Mouse (Mus musculus): ENCODE measurements around the gene Eif4e2.
A peak's percentile ranks its signal among the peaks of the same experiment; 100 is the strongest.

The Eif4e2 gene

GRCm38 (mm10) chr1:87203779-87204178 lies 9.9 kb upstream of the Eif4e2 start:
- DNase-seq (ENCODE audit: low spot score): no peak

DNA sequence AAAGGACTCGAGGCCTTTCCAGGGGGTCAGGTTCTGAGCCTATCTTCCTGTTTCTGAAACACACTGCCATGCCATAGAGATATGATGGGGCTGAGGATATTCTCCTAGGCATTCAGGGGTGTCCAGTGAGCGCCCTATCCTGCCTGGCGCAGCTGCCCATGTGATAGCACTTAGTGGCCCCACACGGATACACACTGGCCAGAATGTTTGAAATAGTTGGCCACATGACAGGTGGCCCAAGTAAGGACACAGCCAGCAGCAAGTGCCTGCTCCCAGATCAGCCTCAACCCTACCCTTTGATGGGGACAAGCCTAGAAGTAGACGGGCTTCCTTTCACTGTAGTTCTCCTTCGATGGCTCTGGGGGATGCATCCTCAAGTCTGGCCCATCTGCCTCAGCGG lies 9.2 kb upstream of the Eif4e2 start, which contains the start of gene Chrng:
Chrng (plus strand) TSS at position 193 of the 400 bp plus-strand sequence.
- DNase-seq (ENCODE audit: low spot score): no peak

- no peak for DNase-seq (ENCODE audit: low spot score)
These were observed 8.7 kb upstream of the Eif4e2 start for GRCm38 (mm10) chr1:87205038-87205437.

DNA sequence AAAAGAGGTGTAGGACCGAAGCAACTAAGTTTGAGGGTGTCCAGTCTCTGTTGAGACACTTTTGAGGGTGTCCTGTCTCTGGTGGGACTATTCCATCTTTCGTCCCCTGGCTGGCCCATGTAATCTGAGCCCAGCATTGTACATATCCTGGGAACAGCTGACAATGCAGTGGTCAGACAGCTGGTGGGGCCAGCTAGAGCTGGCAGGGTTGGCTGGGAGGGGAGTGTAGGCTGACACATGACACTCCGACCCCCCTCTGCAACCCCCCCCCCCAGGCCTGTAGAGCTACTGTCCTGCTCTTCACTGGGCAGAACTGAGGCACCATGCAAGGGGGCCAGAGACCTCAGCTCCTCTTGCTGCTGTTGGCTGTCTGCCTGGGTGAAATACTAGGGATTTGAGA lies 8.2 kb upstream of the Eif4e2 start:
- DNase-seq (ENCODE audit: low spot score): no peak

DNA sequence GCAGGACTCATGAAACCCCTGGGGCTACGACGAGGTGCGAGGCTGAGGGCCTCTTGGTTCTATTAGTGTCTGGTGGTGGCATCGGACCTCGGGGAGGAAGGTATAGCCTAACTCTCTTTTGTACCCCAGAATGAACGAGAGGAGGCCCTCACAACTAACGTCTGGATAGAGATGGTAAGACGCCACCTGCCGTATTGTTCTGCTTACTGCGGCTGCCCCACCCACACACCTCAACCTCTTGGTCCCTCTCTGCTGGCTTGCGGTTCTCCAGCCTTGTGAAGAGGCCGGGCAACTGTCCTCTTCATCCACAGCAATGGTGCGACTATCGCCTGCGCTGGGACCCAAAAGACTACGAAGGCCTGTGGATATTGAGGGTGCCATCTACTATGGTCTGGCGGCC lies 7.4 kb upstream of the Eif4e2 start:
- no peak for DNase-seq (ENCODE audit: low spot score)

DNA sequence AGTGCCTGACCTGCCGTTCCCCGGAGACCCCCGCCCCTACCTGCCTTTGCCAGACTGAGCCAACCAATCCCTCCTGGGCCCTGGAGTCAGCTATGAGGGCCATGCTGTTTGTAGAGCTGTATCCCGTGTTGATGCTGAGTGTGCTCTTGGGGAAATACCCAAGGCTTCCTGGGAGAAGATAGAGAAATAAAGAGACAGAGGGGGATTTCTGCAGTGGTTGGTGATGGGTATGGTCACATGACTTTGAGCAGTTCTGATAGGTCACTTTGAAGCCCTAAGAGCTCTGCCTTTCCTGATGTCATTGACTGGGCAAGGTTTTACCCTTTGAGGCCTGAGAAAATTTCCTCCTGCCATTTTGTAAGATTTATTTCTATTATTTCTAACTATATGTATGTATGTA lies 2.3 kb upstream of the Eif4e2 start:
- DNase-seq (ENCODE audit: low spot score): no peak

GRCm38 (mm10) chr1:87214748-87215147 lies 1.0 kb downstream of the Eif4e2 start:
- no peak for DNase-seq (ENCODE audit: low spot score)

- no peak for DNase-seq (ENCODE audit: low spot score)
These were observed 4.2 kb downstream of the Eif4e2 start for GRCm38 (mm10) chr1:87217938-87218337.

GRCm38 (mm10) chr1:87225739-87226138 lies 12.0 kb downstream of the Eif4e2 start:
- DNase-seq (ENCODE audit: low spot score): no peak

- DNase-seq (ENCODE audit: low spot score): no peak
These were observed 12.9 kb downstream of the Eif4e2 start for GRCm38 (mm10) chr1:87226409-87227159.

DNA sequence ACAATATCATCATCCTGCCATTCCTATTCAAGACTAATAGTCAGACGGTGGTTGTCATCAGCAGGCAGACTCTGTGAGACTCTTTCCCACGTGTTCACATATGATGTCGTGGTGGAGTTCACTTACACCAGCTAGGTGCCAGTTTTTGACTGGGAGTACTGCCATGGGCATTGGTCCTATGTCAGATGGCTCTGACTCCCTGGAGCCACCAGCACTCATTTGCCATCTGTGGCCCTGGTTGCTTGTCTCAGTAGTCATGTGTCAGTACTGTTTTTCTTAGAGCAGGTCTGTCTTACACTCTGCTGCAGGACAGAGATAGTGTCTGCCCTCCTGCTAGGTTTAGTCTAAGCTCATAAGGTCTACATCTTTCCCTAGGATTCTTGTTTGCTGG lies 13.4 kb downstream of the Eif4e2 start:
- DNase-seq (ENCODE audit: low spot score): no peak

- DNase-seq (ENCODE audit: low spot score): no peak
These were observed 16.9 kb downstream of the Eif4e2 start for GRCm38 (mm10) chr1:87230606-87231005.

- DNase-seq (ENCODE audit: low spot score): no peak
These were observed 18.5 kb downstream of the Eif4e2 start for GRCm38 (mm10) chr1:87232197-87232596.

DNA sequence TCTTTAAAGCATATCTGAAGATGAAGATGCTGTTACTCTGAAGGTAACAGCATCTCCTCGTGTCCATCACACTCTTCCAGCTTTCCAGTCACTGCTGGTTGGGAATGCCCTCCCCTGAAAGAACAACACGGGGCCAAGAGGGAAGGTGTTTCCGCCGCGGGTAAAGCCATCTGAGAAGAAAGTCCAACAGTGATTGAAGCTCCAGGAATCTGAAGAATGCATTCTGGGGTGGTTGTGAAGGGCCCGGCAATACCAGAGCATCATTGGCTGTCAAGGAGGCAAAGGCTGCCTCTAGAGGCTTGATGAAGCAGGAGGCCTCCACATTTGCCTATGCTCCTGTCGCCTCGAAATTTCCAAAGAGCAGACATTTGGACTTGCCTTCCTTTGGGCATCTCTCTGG lies 25.3 kb downstream of the Eif4e2 start:
- DNase-seq (ENCODE audit: low spot score): no peak

GRCm38 (mm10) chr1:87243021-87243420 lies 29.3 kb downstream of the Eif4e2 start:
- DNase-seq (ENCODE audit: low spot score): no peak

GRCm38 (mm10) chr1:87245430-87245829 lies 31.7 kb downstream of the Eif4e2 start:
- no peak for DNase-seq (ENCODE audit: low spot score)

- peak; percentile 92 for DNase-seq (ENCODE audit: low spot score)
These were observed 32.5 kb downstream of the Eif4e2 start for GRCm38 (mm10) chr1:87245929-87246815.

GRCm38 (mm10) chr1:87252040-87252609 lies 38.4 kb downstream of the Eif4e2 start:
- no peak for DNase-seq (ENCODE audit: low spot score)

DNA sequence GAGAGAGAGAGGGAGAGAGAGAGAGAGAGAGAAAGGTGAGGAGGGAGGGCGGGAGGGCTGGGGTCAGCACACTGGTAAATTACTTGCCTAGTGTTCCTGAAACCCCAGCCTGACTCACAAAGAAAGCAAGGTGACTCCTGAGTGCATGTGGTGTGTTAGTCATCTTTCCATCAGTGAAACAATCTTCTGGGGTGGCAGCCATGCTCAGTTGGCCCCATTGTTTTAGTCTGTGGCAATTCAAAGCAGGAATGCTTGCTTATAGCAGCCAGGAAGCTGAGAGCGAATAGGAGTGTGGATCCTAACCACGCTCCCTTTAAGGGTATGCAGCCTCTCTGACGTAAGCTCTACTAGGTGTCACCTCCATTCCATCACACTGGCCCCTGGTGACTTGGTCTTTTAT lies 41.5 kb downstream of the Eif4e2 start:
- no peak for DNase-seq (ENCODE audit: low spot score)

GRCm38 (mm10) chr1:87257691-87258090 lies 44.0 kb downstream of the Eif4e2 start:
- DNase-seq (ENCODE audit: low spot score): no peak

DNA sequence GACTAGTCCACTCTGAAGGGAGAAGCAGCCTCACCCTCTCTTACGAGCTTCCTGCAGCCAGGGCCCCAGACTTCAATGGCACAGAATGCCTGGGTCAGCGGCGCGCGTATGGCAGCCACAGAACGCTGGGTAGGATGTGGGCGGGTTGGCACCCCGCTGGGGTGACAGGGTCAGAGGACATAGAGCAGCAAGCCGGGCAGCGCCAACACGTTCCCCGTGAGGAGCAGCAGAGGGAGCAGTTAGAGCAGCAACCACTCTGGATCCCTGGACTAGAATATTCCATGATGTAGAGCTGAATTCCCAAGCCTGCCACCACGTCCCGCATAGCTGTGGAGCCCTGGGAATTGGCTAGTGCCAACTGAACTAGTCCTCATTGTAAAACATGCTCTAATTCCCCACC lies 44.8 kb downstream of the Eif4e2 start:
- peak; percentile 63 for DNase-seq (ENCODE audit: low spot score)

GRCm38 (mm10) chr1:87259316-87259715 lies 45.6 kb downstream of the Eif4e2 start:
- no peak for DNase-seq (ENCODE audit: low spot score)

- no peak for DNase-seq (ENCODE audit: low spot score)
These were observed 49.5 kb downstream of the Eif4e2 start for GRCm38 (mm10) chr1:87263257-87263656.
